Mouse (Mus musculus): ENCODE results near the gene Ndufc2. TPM values are rescaled to one million over a fixed set of nuclear protein-coding genes. Genes with fewer than 3 reads are reported as not detected.

Ndufc2 gene
- polyA plus RNA-seq, 1 experiment from 2014 or later, result 701 TPM

Other genes starting within 250 kb of the Ndufc2 start
- gene Usp35, start 68.0 kb upstream of the Ndufc2 start, polyA plus RNA-seq (2015; fragmentation: Nextera tagmentation; extraction: Ambion mirVana), result 0.60 and 1.8 TPM in 2 replicates
- gene Kctd21, start 67.7 kb upstream of the Ndufc2 start, polyA plus RNA-seq (2015; fragmentation: Nextera tagmentation; extraction: Ambion mirVana), result 3.5 and 4.5 TPM in 2 replicates
- 25.8 and 28.2 TPM in 2 replicates for gene Alg8, start 28.4 kb upstream of the Ndufc2 start, polyA plus RNA-seq (2015; fragmentation: Nextera tagmentation; extraction: Ambion mirVana)
- gene Thrsp, start 17.7 kb downstream of the Ndufc2 start, polyA plus RNA-seq (2015; fragmentation: Nextera tagmentation; extraction: Ambion mirVana), result 0.82 and 1.1 TPM in 2 replicates
- gene Kctd14, start 51.3 kb downstream of the Ndufc2 start, polyA plus RNA-seq (2015; fragmentation: Nextera tagmentation; extraction: Ambion mirVana), result 0.83 and 1.8 TPM in 2 replicates
- gene Ints4, start 81.0 kb downstream of the Ndufc2 start, polyA plus RNA-seq (2015; fragmentation: Nextera tagmentation; extraction: Ambion mirVana), result 27.5 and 33.9 TPM in 2 replicates
- 47.4 and 53.6 TPM in 2 replicates for gene Aamdc, start 179.5 kb downstream of the Ndufc2 start, polyA plus RNA-seq (2015; fragmentation: Nextera tagmentation; extraction: Ambion mirVana)
- gene Rsf1, start 179.9 kb downstream of the Ndufc2 start, polyA plus RNA-seq (2015; fragmentation: Nextera tagmentation; extraction: Ambion mirVana), result 14.4 and 15.1 TPM in 2 replicates